Mouse (Mus musculus) ES-E14 (cell line): ENCODE measurements around the gene Tex11.

Experiments used
- CHD2 ChIP-seq: IDR thresholded peaks from 2 replicates; pipeline ENCODE4 v1.6.1; 2014; ENCODE audit warnings: mild to moderate bottlenecking, low read depth, low read length, inconsistent platforms
- HCFC1 ChIP-seq: IDR thresholded peaks from 2 replicates; pipeline ENCODE4 v1.6.1; 2012; ENCODE audit warnings: low read length, inconsistent platforms, borderline replicate concordance; ENCODE audit not compliant: insufficient read depth
- MAFK ChIP-seq: IDR thresholded peaks from 2 replicates; pipeline ENCODE4 v1.6.1; 2014; ENCODE audit warnings: mild to moderate bottlenecking, low read depth, low read length, inconsistent platforms; ENCODE audit not compliant: insufficient read depth
- ZC3H11A ChIP-seq: IDR thresholded peaks from 2 replicates; pipeline ENCODE4 v1.6.1; 2012; ENCODE audit warnings: low read depth, mild to moderate bottlenecking, inconsistent platforms, low read length, borderline replicate concordance

DNA sequence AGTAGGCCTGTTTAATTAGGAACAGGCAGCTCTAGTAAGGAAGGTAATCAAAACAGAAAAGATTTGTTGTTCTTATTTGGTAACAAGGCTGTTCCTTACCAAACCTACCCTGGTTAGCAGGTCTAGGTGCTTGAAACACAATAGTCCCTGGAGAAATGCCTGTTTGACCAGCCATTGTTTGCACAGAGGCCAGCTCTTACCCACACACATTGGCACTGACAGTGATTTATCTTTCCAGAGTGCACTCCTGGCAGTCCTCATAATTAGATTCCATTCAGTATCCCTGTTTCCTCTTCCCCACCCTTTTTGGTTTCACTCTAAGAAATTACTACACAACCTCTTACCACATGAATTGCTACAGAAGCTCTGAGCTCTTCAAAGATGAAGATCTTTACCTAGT, 220.3 kb downstream of the Tex11 start:
- TF ChIP-seq MAFK (no peak), ZC3H11A (no peak), CHD2 (no peak), HCFC1 (no peak)
